Mouse (Mus musculus) lung, adult 2 months (tissue): ENCODE results near the gene Cnpy3.

Experiments
- CTCF ChIP-seq: fragments of 200-500 bp; IDR thresholded peaks from 2 replicates; pipeline ENCODE4 v1.5.1; 2011; ENCODE audit warnings: mild to moderate bottlenecking, low read length, control low read depth; ENCODE audit not compliant: insufficient read depth
- POLR2A ChIP-seq: fragments of 200-500 bp; IDR thresholded peaks from 2 replicates; pipeline ENCODE4 v1.6.1; 2011; ENCODE audit warnings: low read depth, mild to moderate bottlenecking, control low read depth, low read length, borderline replicate concordance; ENCODE audit errors: extremely low read depth

GRCm38 (mm10) chr17:46699245-46699644 lies 52.8 kb downstream of the Cnpy3 start:
- no peak for TF ChIP-seq POLR2A
- TF ChIP-seq CTCF, result no peak
